Comparison of ENCODE assay signal across 22 mouse cellular contexts in the genomic region with DNA sequence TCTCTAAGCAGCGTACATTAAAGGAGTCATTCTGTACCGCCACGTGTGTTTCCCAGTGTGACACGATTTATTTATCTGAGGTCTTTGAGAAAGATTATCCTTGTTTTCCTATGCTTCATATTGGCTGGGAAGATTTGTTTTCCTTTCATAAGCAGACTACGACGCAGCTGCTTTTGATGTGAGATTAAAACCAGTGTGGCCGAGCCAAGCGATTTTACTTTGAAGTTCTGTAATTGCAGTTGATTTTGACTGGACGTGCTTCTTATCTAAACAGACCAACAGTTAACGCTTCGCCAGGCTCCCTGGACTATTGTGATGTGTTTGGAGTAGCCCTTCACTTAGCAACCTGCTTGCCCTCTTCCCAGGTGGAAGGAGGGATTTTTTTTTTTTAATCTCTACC.
DNase-seq lines count a peak whose midpoint lies in the region; ATAC-seq and TF ChIP-seq lines count a peak whose summit lies in the region.
"Had no signal": no experiment of that assay in that cellular context is flagged by ENCODE, and none has a peak within 500 bp of the region (broad histone marks: within the 10 kb centered on the region; RNA-seq: fewer than 3 reads in every experiment).

No protein-coding gene starts in this region.

- DNase-seq in cerebellum, adult 2 months = peak in 1 of 2 experiments; percentile 16
- no peak for DNase-seq in midbrain, embryonic 10.5 days (ENCODE audit: low spot score)
- DNase-seq in retina, embryonic 14.5 days (ENCODE audit: low spot score) = peak; percentile 13
- DNase-seq in heart, embryonic 10.5 days (ENCODE audit: low spot score) = no peak
- DNase-seq: adrenal gland, postnatal 25 days; gastrocnemius, postnatal 25 days; heart, adult 18-20 months; kidney, postnatal 10 days; liver, postnatal 0 days; lung, postnatal 14 days; thymus, postnatal 25 days had no signal

- H3K9me3 ChIP-seq in hindbrain, embryonic 12.5 days (replicated peaks) = no peaks in the 10 kb centered on the region
- H3K9me3 ChIP-seq in hindbrain, embryonic 16.5 days (ENCODE audit: control insufficient read depth, low read length) = no peaks in the 10 kb centered on the region
- H3K9me3 ChIP-seq in midbrain, embryonic 10.5 days (replicated peaks) = no peaks in the 10 kb centered on the region
- no peaks in the 10 kb centered on the region for H3K9me3 ChIP-seq in midbrain, embryonic 15.5 days
- H3K9me3 ChIP-seq in heart, embryonic 10.5 days = no peaks in the 10 kb centered on the region
- H3K9me3 ChIP-seq: embryonic facial prominence, embryonic 13.5 days; limb, embryonic 10.5 days; midbrain, embryonic 13.5 days; stomach, embryonic 15.5 days had no signal

- no peak overlapping the region for H3K4me3 ChIP-seq in cerebellum, adult 2 months (replicated peaks; ENCODE audit: insufficient read depth, low read depth, low read length)
- no peak overlapping the region for H3K4me3 ChIP-seq in hindbrain, embryonic 12.5 days
- H3K4me3 ChIP-seq in hindbrain, embryonic 16.5 days (ENCODE audit: low read length) = no peak overlapping the region
- no peak overlapping the region for H3K4me3 ChIP-seq in midbrain, embryonic 10.5 days
- H3K4me3 ChIP-seq in midbrain, embryonic 15.5 days = no peak overlapping the region
- no peak overlapping the region for H3K4me3 ChIP-seq in heart, embryonic 10.5 days
- H3K4me3 ChIP-seq: embryonic facial prominence, embryonic 13.5 days; erythroblast, embryonic 14.5 days; limb, embryonic 10.5 days; midbrain, embryonic 13.5 days; stomach, embryonic 15.5 days had no signal

- no peak for TF ChIP-seq POLR2A in cerebellum, adult 2 months (IDR thresholded peaks at IDR 0.05; ENCODE audit: borderline replicate concordance, insufficient read depth, low read length)

- ATAC-seq in cerebellum, adult (ENCODE audit: insufficient number of reproducible peaks, low FRiP score, low TSS enrichment) = no peak
- no peak for ATAC-seq in hindbrain, embryonic 12.5 days (ENCODE audit: low FRiP score)
- ATAC-seq in hindbrain, embryonic 16.5 days = no peak
- ATAC-seq in midbrain, embryonic 15.5 days (replicated peaks) = no peak
- ATAC-seq: CD4-positive, CD25-positive, alpha-beta regulatory T cell, adult 4 months; liver, postnatal 0 days; midbrain, embryonic 13.5 days had no signal

- H3K36me3 ChIP-seq in hindbrain, embryonic 12.5 days = no peaks in the 10 kb centered on the region
- no peaks in the 10 kb centered on the region for H3K36me3 ChIP-seq in hindbrain, embryonic 16.5 days (ENCODE audit: control insufficient read depth, insufficient read depth, low read length)
- no peaks in the 10 kb centered on the region for H3K36me3 ChIP-seq in midbrain, embryonic 10.5 days
- no peaks in the 10 kb centered on the region for H3K36me3 ChIP-seq in midbrain, embryonic 15.5 days (replicated peaks)
- H3K36me3 ChIP-seq in heart, embryonic 10.5 days = no peaks in the 10 kb centered on the region
- H3K36me3 ChIP-seq: embryonic facial prominence, embryonic 13.5 days; limb, embryonic 10.5 days; midbrain, embryonic 13.5 days; stomach, embryonic 15.5 days had no signal

- H3K9ac ChIP-seq in hindbrain, embryonic 12.5 days = no peak overlapping the region
- H3K9ac ChIP-seq in hindbrain, embryonic 16.5 days (ENCODE audit: low read depth, low read length) = no peak overlapping the region
- H3K9ac ChIP-seq in midbrain, embryonic 15.5 days = no peak overlapping the region
- H3K9ac ChIP-seq: embryonic facial prominence, embryonic 13.5 days; liver, postnatal 0 days; midbrain, embryonic 13.5 days; stomach, embryonic 15.5 days had no signal

- H3K4me1 ChIP-seq in cerebellum, adult 2 months (ENCODE audit: control insufficient read depth, insufficient read depth, low read length) = peaks cover 17% of the 10 kb centered on the region; the same call in 1 of the 2 replicates
- peaks cover 52% of the 10 kb centered on the region for H3K4me1 ChIP-seq in hindbrain, embryonic 12.5 days
- H3K4me1 ChIP-seq in hindbrain, embryonic 16.5 days (ENCODE audit: control insufficient read depth, insufficient read depth, low read depth, low read length) = peaks cover 9% of the 10 kb centered on the region
- peaks cover 52% of the 10 kb centered on the region for H3K4me1 ChIP-seq in midbrain, embryonic 10.5 days
- peaks cover 26% of the 10 kb centered on the region for H3K4me1 ChIP-seq in midbrain, embryonic 15.5 days
- peaks cover 65% of the 10 kb centered on the region for H3K4me1 ChIP-seq in heart, embryonic 10.5 days

- WGBS in cerebellum, adult 2 months = 74% methylated on average over 11 of the region's 11 CpGs
- 41% methylated on average over 11 of the region's 11 CpGs for WGBS in hindbrain, embryonic 12.5 days
- WGBS in hindbrain, embryonic 16.5 days = 45% methylated on average over 11 of the region's 11 CpGs
- WGBS in midbrain, embryonic 10.5 days = 55% methylated on average over 11 of the region's 11 CpGs
- 24% methylated on average over 11 of the region's 11 CpGs for WGBS in midbrain, embryonic 15.5 days
- 41% methylated on average over 11 of the region's 11 CpGs for WGBS in heart, embryonic 10.5 days

- TF ChIP-seq CTCF in cerebellum, adult 2 months (IDR thresholded peaks at IDR 0.05; ENCODE audit: borderline replicate concordance, insufficient read depth, low read depth, low read length) = no peak

- no peaks in the 10 kb centered on the region for H3K27me3 ChIP-seq in cerebellum, adult 2 months (ENCODE audit: control insufficient read depth, insufficient read depth, low read length)
- H3K27me3 ChIP-seq in hindbrain, embryonic 12.5 days = no peaks in the 10 kb centered on the region
- no peaks in the 10 kb centered on the region for H3K27me3 ChIP-seq in hindbrain, embryonic 16.5 days (replicated peaks; ENCODE audit: control insufficient read depth, insufficient read depth, low read length)
- H3K27me3 ChIP-seq in midbrain, embryonic 10.5 days (ENCODE audit: low read depth, poor library complexity, severe bottlenecking) = peaks cover 26% of the 10 kb centered on the region
- no peaks in the 10 kb centered on the region for H3K27me3 ChIP-seq in midbrain, embryonic 15.5 days (replicated peaks)
- 0 out of 2 replicates have a peak, but pooled peaks cover 3% of the 10 kb centered on the region for H3K27me3 ChIP-seq in heart, embryonic 10.5 days (ENCODE audit: insufficient read depth, poor library complexity, severe bottlenecking)
- H3K27me3 ChIP-seq: embryonic facial prominence, embryonic 13.5 days; midbrain, embryonic 13.5 days; stomach, embryonic 15.5 days had no signal

- H3K4me2 ChIP-seq in hindbrain, embryonic 12.5 days (replicated peaks) = no peak overlapping the region
- H3K4me2 ChIP-seq in hindbrain, embryonic 16.5 days (ENCODE audit: low read length) = no peak overlapping the region
- H3K4me2 ChIP-seq in midbrain, embryonic 15.5 days = no peak overlapping the region
- H3K4me2 ChIP-seq: embryonic facial prominence, embryonic 13.5 days; liver, embryonic 11.5 days; midbrain, embryonic 13.5 days; stomach, embryonic 15.5 days had no signal

- 0 out of 2 replicates have a peak overlapping the region, but pooled peaks have one; percentile 25 for H3K27ac ChIP-seq in cerebellum, adult 2 months (ENCODE audit: insufficient read depth, low read length)
- H3K27ac ChIP-seq in hindbrain, embryonic 12.5 days = 0 out of 2 replicates have a peak overlapping the region, but pooled peaks have one; percentile 49
- H3K27ac ChIP-seq in hindbrain, embryonic 16.5 days (ENCODE audit: low read depth, low read length) = no peak overlapping the region
- peak overlapping the region; percentile 17; the same call in 1 of the 2 replicates for H3K27ac ChIP-seq in midbrain, embryonic 10.5 days (replicated peaks)
- no peak overlapping the region for H3K27ac ChIP-seq in midbrain, embryonic 15.5 days
- no peak overlapping the region for H3K27ac ChIP-seq in heart, embryonic 10.5 days
- H3K27ac ChIP-seq: embryonic facial prominence, embryonic 13.5 days; stomach, embryonic 15.5 days had no signal

Comparison
In these comparisons a context has a peak if more than half of its experiments do, and no peak if none do; other contexts are left out.
1. H3K27ac ChIP-seq: peak in cerebellum, adult 2 months (single experiment), hindbrain, embryonic 12.5 days (single experiment) and midbrain, embryonic 10.5 days (single experiment); none in hindbrain, embryonic 16.5 days (single experiment), midbrain, embryonic 15.5 days (single experiment) and heart, embryonic 10.5 days (single experiment).